Mouse (Mus musculus) cortical plate, adult 2 months (tissue): ENCODE data around the gene Hcn2.

Source experiments
- CTCF ChIP-seq: fragments of 200-500 bp; IDR thresholded peaks from 2 replicates; pipeline ENCODE4 v1.5.1; 2011; ENCODE audit warnings: mild to moderate bottlenecking, control low read depth, low read length; ENCODE audit not compliant: insufficient read depth; ENCODE audit errors: extremely low read depth
- POLR2A ChIP-seq: fragments of 200-500 bp; IDR thresholded peaks from 2 replicates; pipeline ENCODE4 v1.6.1; 2011; ENCODE audit warnings: mild to moderate bottlenecking, low read length, control low read depth; ENCODE audit not compliant: insufficient read depth; ENCODE audit errors: extremely low read depth

GRCm38 (mm10) chr10:79689178-79689577 lies 27.3 kb upstream of the Hcn2 start:
- TF ChIP-seq CTCF (no peak), POLR2A (no peak)
